Mouse (Mus musculus) layer of hippocampus, adult 11-12 months (tissue): ENCODE results near the gene Sycp2.
A peak's percentile ranks its signal among the peaks of the same experiment; 100 is the strongest.
"Not testable (repeated sequence)": the region's sequence is repeated elsewhere in the genome, so short reads cannot be mapped to it uniquely, and the experiment has no call there.

Source experiments
- DNase-seq: peaks from one replicate; pipeline ENCODE4 v3.0.0; 2022; ENCODE audit warnings: low spot score

Gene Sycp2

GRCm38 (mm10) chr2:178413481-178414260 lies 6.2 kb upstream of the Sycp2 start:
- peak; percentile 46 for DNase-seq

DNA sequence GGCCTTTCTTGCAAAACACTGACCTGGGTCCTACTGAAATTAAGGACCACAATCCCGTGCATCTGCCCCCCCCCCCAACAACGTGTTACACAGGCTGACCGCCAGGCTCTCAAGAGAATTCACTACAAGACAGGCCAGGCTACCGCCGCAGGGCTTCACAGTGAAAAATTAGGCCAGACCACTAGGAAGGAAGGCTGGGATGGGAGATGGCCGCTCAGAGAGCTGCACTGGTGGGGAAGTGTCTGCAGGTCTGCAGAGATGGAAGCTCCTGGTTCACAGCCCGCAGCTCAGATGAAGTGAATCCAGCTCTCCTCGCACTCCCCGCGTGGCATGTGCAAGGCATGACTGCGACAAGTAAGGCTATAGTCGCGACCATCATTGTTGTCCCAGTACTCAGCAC lies 5.6 kb upstream of the Sycp2 start:
- DNase-seq: no peak

- DNase-seq: no peak
These were observed 5.1 kb upstream of the Sycp2 start for GRCm38 (mm10) chr2:178412598-178412997.

DNA sequence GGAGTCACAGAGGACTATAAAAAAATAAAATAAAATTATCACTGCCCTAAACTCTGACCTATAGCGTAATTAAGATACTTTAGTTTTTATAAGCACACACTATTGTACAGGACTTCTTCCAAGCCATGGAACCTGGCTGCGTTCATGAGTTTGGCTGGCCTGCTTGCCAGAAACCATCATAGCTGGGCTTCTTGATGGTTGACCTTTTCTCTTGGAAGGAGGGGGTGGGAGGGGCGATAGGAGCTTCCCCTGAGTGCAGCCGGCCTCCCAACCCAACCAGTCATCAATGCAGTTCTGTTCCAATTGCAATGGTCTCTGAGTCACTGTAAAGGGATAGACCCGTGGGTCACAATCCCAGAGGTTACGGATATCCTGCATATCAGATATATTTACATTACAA lies 2.8 kb upstream of the Sycp2 start:
- DNase-seq: no peak

DNA sequence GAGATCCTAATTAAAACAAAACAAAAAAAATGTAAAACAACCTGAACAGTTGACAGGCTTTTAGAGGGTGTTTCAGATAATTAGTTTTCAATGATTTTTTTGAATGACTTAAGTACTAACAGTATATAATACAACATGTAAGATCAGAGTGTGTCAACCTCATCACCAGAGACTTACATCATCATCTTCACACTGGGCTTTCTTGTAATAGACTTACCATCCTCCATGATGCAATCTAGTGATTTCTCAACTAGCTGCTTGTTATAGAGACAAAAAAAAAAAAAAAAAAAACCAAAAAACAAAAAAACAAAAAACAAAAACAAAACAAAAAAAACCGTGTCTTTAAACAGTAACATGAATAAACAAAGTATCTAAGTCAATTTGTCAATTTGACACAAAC lies 1.5 kb upstream of the Sycp2 start:
- DNase-seq: no peak

GRCm38 (mm10) chr2:178342597-178342996 lies 64.9 kb downstream of the Sycp2 start:
- DNase-seq: no peak

GRCm38 (mm10) chr2:178342105-178342504 lies 65.4 kb downstream of the Sycp2 start:
- DNase-seq: not testable (repeated sequence)

GRCm38 (mm10) chr2:178339044-178339443 lies 68.4 kb downstream of the Sycp2 start:
- no peak for DNase-seq

DNA sequence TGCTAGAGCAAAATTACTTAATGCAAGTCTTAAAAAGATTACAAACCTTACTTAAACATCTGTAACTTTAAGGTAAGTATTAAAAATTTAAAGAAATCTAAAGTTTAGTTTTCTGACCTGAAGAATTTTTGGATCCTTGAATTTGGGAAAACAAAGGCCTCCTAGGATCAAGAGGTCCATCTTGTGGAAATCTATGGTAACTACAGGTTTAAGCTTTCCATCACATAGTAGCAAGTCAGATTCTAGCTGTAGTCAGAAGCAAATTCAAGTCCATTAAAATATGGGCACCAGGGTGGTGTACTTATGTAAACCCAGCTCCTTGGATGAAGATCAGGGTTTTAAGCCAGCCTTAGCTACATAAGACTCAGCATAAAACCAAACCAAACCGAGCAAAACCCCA lies 69.6 kb downstream of the Sycp2 start:
- no peak for DNase-seq

GRCm38 (mm10) chr2:178329986-178330385 lies 77.5 kb downstream of the Sycp2 start:
- DNase-seq: no peak

GRCm38 (mm10) chr2:178329551-178329950 lies 77.9 kb downstream of the Sycp2 start:
- no peak for DNase-seq

DNA sequence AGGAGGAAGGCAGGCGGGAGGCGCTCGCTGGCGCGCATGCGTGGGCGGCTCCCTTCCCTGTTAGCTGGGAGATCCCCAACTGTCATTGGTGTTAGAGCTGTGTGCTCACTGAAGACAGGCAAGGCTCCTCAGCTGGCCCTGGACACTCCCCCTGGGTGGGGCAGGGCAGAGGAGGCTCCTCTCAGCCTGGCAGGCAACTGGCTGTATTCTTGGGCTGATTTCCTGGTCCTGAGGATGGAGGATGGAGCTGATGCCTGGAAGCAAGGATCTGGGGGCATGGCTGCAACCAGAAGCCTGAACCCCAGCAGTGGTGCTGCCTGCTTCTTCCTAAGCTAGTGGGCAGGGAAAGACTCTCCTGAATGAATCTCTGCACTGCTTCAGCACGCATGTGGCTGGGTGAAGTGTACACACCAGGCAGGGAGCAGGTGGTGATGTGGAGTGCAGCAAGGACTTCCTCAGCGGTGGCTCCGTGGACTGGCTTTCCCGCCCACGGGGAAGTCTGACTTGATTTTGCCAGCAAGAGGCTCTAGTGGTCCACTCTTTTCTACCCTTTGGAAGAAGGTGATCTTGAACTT lies 79.9 kb downstream of the Sycp2 start:
- peak; percentile 82 for DNase-seq

DNA sequence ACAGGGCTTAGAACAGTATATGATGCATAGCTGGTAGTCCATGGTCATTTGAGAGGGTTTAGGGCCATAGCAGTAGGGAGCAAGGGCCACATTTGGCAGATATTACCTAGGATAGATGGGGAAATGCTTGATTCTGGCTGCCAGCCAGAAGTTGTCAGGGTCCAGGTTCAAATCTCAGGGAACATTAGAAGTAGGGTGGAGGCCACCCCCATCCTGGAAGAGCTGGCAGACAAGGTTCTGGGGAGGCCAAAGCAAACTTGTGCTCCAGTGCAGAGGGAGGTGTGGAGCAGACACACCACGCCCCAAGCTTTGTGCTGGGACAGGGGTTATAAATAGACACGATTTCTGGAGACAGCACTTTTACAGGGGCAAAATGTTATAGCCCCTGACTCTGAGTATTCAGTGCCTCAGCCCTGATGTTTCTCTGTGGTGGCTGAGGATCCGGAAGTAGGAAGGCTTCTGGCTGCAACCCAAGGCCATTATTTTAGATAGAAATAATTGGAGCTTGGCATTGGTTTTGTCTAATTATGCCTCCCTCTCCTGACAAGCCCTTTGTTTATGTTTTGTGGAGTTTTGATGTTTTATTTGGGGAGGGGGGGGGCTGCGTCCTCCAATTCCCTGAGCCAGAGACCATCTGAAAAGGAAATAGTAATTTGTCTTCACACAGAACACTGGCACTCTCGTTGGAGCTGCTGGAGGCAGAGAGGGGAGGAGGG lies 80.6 kb downstream of the Sycp2 start:
- no peak for DNase-seq

GRCm38 (mm10) chr2:178326067-178326466 lies 81.4 kb downstream of the Sycp2 start:
- DNase-seq: no peak

- no peak for DNase-seq
These were observed 82.7 kb downstream of the Sycp2 start for GRCm38 (mm10) chr2:178324818-178325217.

DNA sequence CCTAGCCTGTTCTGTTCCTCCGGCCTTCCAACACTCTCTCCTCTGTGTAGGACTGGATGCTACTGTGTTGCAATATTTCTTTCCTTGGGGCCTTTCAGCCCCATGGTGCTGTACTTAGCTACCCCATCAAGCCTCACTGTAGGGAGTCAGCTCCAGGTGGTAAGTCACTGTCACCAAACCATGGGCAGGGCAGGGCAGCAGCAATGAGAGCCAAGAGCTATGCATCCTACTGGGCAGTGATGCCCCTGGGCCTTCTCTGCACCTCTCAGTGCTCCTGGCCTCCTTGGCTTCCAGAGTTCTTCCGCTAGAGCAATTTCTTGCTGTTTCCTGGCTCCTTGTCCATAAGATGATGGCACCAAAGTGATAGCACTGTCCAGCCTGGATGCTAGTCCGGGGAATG lies 83.1 kb downstream of the Sycp2 start:
- DNase-seq: no peak

GRCm38 (mm10) chr2:178321271-178321670 lies 86.2 kb downstream of the Sycp2 start:
- DNase-seq: no peak

DNA sequence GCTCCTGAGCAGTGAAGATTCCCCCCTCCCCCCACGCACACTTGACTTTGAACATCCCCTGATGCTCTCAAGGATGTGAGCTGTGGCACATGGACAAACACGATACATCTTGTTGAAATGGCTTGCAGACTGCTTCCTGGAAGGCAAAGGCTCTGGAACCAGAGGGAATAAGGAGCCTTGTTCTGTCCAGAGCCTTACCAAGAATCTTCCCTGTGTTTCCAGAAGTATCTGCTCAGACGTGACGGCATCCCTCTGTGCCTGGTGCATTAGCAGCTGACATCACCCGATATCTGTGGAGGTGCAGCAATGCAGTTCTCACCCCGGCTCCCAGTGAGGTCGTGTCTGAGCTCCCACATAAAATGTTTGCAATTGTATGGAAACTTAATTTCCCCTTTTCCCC lies 87.7 kb downstream of the Sycp2 start:
- no peak for DNase-seq

GRCm38 (mm10) chr2:178316281-178316680 lies 91.2 kb downstream of the Sycp2 start:
- no peak for DNase-seq

- no peak for DNase-seq
These were observed 93.9 kb downstream of the Sycp2 start for GRCm38 (mm10) chr2:178313539-178313938.

DNA sequence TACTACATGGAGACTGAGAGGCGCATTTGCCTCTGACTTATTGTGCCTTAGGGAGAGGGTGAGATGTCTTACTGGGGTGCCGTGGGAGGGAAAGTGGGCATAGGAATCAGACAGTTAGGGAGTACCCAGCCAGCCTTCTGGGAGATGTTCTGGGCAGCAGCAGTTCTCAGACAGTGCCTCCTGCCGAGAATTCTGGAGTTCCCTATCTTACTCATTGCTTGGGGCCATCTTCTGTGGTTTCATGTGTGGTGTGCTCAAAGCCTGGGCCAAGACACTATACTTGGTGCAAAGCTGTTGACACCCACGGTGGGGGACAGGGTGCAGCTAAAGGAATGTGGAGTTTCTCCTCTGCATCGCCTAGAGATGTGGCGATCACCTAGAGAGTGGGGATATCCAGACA lies 102.8 kb downstream of the Sycp2 start:
- no peak for DNase-seq

GRCm38 (mm10) chr2:178304188-178304529 lies 103.3 kb downstream of the Sycp2 start:
- DNase-seq: no peak

DNA sequence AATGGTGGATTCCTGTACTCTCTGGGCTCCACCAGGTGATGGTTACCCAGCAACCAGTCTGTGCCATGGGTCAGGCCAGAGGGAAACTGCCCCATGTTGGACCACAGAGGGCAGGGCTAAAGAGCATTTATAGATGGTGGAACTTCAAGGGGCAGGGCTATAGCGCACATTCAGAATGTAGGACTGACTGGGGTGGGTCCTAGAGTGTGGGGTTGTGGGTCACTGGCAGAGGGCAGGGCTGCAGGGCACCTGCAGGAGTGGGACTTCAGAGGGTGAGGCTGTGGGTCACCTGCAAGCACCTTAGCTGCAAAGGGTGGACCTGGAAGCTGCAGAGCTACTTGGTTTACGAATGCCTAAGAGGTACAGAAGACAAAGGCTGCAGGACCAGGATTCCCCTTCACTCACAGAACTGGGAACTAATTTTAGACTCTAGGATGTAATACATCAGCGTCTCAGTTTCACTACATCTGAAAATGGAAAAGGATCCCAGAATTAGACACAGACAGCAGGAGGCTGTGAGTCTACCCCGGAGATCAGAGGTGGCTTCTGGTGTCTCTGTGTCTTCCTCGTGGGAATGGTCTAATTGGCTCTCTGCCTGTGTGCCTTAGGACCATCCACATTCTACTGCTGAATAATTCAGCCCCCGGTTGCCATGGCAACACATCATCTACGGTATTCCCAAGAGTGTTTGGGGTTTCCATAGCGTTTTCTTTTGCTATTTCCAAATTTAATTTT lies 103.9 kb downstream of the Sycp2 start:
- DNase-seq: peak; percentile 60
